Comparison of ENCODE assay signal across 1 mouse cellular context in genomic region chr11:96860564-96860963, GRCm38 (mm10).
TF ChIP-seq lines count a peak whose summit lies in the region.

No protein-coding gene starts in this region.

TF ChIP-seq in C2C12, 6 proteins besides CTCF, POLR2A, EP300 and RAD21:
- TF ChIP-seq MYOD1 (IDR thresholded peaks at IDR 0.05; ENCODE audit: control insufficient read depth, insufficient read length, low read depth), result no peak
